25 mouse cellular contexts compared by ENCODE assay signal in genomic region chr17:52506760-52507159, GRCm38 (mm10).
DNase-seq lines count a peak whose midpoint lies in the region; ATAC-seq lines count a peak whose summit lies in the region.
"Had no signal": no experiment of that assay in that cellular context is flagged by ENCODE, and none has a peak within 500 bp of the region (broad histone marks: within the 10 kb centered on the region; RNA-seq: fewer than 3 reads in every experiment).

No protein-coding gene starts in this region.

- H3K27ac ChIP-seq in forebrain, embryonic 15.5 days (replicated peaks): no peak overlapping the region
- no peak overlapping the region for H3K27ac ChIP-seq in forebrain, embryonic 10.5 days
- no peak overlapping the region for H3K27ac ChIP-seq in midbrain, embryonic 10.5 days (replicated peaks)
- H3K27ac ChIP-seq: forebrain, embryonic 12.5 days; heart, adult 2 months; hindbrain, embryonic 10.5 days; hindbrain, embryonic 13.5 days had no signal

- H3K4me3 ChIP-seq in forebrain, embryonic 15.5 days: no peak overlapping the region
- no peak overlapping the region for H3K4me3 ChIP-seq in forebrain, embryonic 10.5 days
- H3K4me3 ChIP-seq in midbrain, embryonic 10.5 days: no peak overlapping the region
- H3K4me3 ChIP-seq: forebrain, embryonic 12.5 days; heart, adult 2 months; hindbrain, embryonic 10.5 days; hindbrain, embryonic 13.5 days had no signal

- WGBS in forebrain, embryonic 15.5 days: 82% methylated on average over 3 of the region's 3 CpGs
- 88% methylated on average over 3 of the region's 3 CpGs for WGBS in forebrain, embryonic 10.5 days
- 89% methylated on average over 3 of the region's 3 CpGs for WGBS in midbrain, embryonic 10.5 days

- H3K36me3 ChIP-seq in forebrain, embryonic 15.5 days: no peaks in the 10 kb centered on the region
- no peaks in the 10 kb centered on the region for H3K36me3 ChIP-seq in forebrain, embryonic 10.5 days (replicated peaks)
- H3K36me3 ChIP-seq in midbrain, embryonic 10.5 days: no peaks in the 10 kb centered on the region
- H3K36me3 ChIP-seq: forebrain, embryonic 12.5 days; hindbrain, embryonic 10.5 days; hindbrain, embryonic 13.5 days had no signal

- no peaks in the 10 kb centered on the region for H3K27me3 ChIP-seq in forebrain, embryonic 15.5 days
- H3K27me3 ChIP-seq in forebrain, embryonic 10.5 days (ENCODE audit: poor library complexity, severe bottlenecking): no peaks in the 10 kb centered on the region
- no peaks in the 10 kb centered on the region for H3K27me3 ChIP-seq in midbrain, embryonic 10.5 days (ENCODE audit: low read depth, poor library complexity, severe bottlenecking)
- H3K27me3 ChIP-seq: forebrain, embryonic 12.5 days; hindbrain, embryonic 13.5 days had no signal

- no peak overlapping the region for H3K4me2 ChIP-seq in forebrain, embryonic 15.5 days (replicated peaks)
- H3K4me2 ChIP-seq: forebrain, embryonic 12.5 days; heart, embryonic 11.5 days; hindbrain, embryonic 13.5 days had no signal

- no peaks in the 10 kb centered on the region for H3K9me3 ChIP-seq in forebrain, embryonic 15.5 days
- H3K9me3 ChIP-seq in forebrain, embryonic 10.5 days: no peaks in the 10 kb centered on the region
- H3K9me3 ChIP-seq in midbrain, embryonic 10.5 days (replicated peaks): no peaks in the 10 kb centered on the region
- H3K9me3 ChIP-seq: forebrain, embryonic 12.5 days; hindbrain, embryonic 10.5 days; hindbrain, embryonic 13.5 days had no signal

- no peak for DNase-seq in forebrain, embryonic 10.5 days (ENCODE audit: extremely low spot score, low spot score)
- DNase-seq in CD4-positive helper T cell, adult 2 months (ENCODE audit: low read depth, low spot score): peak; percentile 35
- DNase-seq in T-cell, adult 2 months (ENCODE audit: low spot score): peak; percentile 48
- peak; percentile 60 for DNase-seq in naive thymus-derived CD4-positive, alpha-beta T cell, adult 2 months (ENCODE audit: low read depth)
- no peak for DNase-seq in midbrain, embryonic 10.5 days (ENCODE audit: low spot score)
- no peak for DNase-seq in heart, adult 9 months (ENCODE audit: low spot score in 2 of 2)
- no peak for DNase-seq in embryo, embryonic 10 days (ENCODE audit: low spot score)
- DNase-seq: adrenal gland, adult 2 months; adrenal gland, postnatal 14 days; cerebellum, adult 11-12 months; cerebellum, adult 8-10 months; cerebellum, postnatal 36 days; gastrocnemius, postnatal 10 days; gastrocnemius, postnatal 36 days; heart, adult 2 months; heart, postnatal 36 days; kidney, adult 2 months had no signal

- peak; percentile 46; the same call in 1 of the 2 replicates for ATAC-seq in forebrain, embryonic 15.5 days (replicated peaks)
- ATAC-seq: hindbrain, embryonic 16.5 days; inflammation-experienced regulatory T-cells, adult 6 months; intestine, embryonic 16.5 days had no signal

- no peaks in the 10 kb centered on the region for H3K4me1 ChIP-seq in forebrain, embryonic 15.5 days
- no peaks in the 10 kb centered on the region for H3K4me1 ChIP-seq in forebrain, embryonic 10.5 days
- no peaks in the 10 kb centered on the region for H3K4me1 ChIP-seq in midbrain, embryonic 10.5 days
- H3K4me1 ChIP-seq: forebrain, embryonic 12.5 days; hindbrain, embryonic 10.5 days; hindbrain, embryonic 13.5 days had no signal

- H3K9ac ChIP-seq in forebrain, embryonic 15.5 days (replicated peaks): no peak overlapping the region
- H3K9ac ChIP-seq: forebrain, embryonic 12.5 days; hindbrain, embryonic 13.5 days had no signal

Comparison
In these comparisons a context has a peak if more than half of its experiments do, and no peak if none do; other contexts are left out.
1. DNase-seq: peak in CD4-positive helper T cell, adult 2 months (single experiment), T-cell, adult 2 months (single experiment) and naive thymus-derived CD4-positive, alpha-beta T cell, adult 2 months (single experiment); none in forebrain, embryonic 10.5 days (single experiment), midbrain, embryonic 10.5 days (single experiment), heart, adult 9 months (0 of 2) and embryo, embryonic 10 days (single experiment).